Mouse (Mus musculus): ENCODE measurements around the gene Lmntd1.

DNA sequence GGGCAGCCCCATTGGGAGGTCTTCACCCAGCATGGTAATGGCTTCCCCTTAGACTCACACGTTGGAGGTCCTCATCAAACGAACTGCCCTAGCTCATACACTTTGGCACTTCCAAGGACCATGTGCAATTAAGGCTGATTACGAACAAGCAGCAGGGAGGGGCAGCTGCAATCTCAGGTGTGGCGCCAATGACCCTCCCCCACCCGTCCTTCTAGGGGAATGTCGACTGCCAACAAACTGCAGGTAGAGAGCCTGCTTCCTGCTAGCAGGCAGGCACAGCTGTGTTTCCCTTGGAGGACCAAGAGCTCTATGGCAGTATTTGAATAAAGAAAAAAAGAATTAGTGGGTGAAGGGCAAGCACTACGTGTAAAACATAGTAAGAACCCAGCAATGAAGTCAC lies 289.6 kb downstream of the Lmntd1 start:
- no peak for TF ChIP-seq SRF (IDR thresholded peaks at IDR 0.05; ENCODE audit: control insufficient read depth, insufficient read length, low read depth)
- TF ChIP-seq USF1 (IDR thresholded peaks at IDR 0.05; ENCODE audit: low read depth): no peak
- no peak for TF ChIP-seq POLR2A (IDR thresholded peaks at IDR 0.05; ENCODE audit: insufficient read length, low read depth)
- no peak for TF ChIP-seq POLR2AphosphoS2 (IDR thresholded peaks at IDR 0.05; ENCODE audit: insufficient read length, low read depth)
- TF ChIP-seq TCF12 (IDR thresholded peaks at IDR 0.05; ENCODE audit: insufficient read depth, poor library complexity, severe bottlenecking): no peak
- no peak for TF ChIP-seq MYOD1 (IDR thresholded peaks at IDR 0.05; ENCODE audit: control insufficient read depth in 1 of 3, insufficient read length in 2 of 3, low read depth in 2 of 3)
